Comparison of ENCODE assay signal across 8 mouse cellular contexts in the genomic region with DNA sequence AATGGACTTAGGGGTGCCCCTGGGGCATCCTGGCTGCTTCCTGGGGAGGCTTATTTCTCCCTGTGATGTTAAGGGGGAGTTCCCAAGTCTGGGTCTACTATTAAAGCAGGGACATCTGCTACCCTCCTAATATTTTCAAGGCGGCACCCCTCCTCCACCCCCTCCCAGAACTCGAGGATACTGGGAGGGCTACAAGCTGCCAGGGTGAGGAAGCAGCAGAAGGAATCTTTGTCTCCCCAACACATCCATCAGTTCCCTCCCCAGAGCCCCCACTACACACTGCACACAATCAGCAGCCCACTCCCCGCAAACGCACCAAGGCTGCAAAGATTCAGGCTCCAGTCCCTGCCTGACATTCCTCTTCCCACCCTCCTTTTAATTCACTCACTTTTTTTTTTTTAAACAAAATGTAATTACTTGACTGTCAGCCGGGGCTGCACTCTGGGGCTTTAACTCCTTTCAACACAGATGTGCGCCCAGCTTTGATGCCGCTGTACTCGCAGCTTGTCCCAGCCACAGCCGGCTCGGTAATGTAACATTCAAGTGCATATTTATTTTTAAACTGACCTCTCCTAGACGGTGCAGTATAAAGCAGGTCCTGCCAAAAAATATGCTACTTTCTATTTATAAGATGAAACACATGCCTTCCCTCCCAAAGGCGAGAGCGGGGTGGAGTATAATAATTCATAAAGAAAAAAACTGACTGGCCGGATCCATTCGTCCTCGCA. TPM values are rescaled to one million over a fixed set of nuclear protein-coding genes. Genes with fewer than 3 reads are reported as not detected.
DNase-seq lines count a peak whose midpoint lies in the region; ATAC-seq and TF ChIP-seq lines count a peak whose summit lies in the region.

No protein-coding gene starts in this region.

- TF ChIP-seq POLR2A in ES-Bruce4 (IDR thresholded peaks at IDR 0.05; ENCODE audit: insufficient read depth, low read length) = no peak

- peak overlapping the region; percentile 99 for H3K4me3 ChIP-seq in ES-Bruce4 (ENCODE audit: low read depth, low read length)
- H3K4me3 ChIP-seq in forebrain, embryonic 16.5 days (replicated peaks; ENCODE audit: low read length) = peak overlapping the region; percentile 77
- peak overlapping the region; percentile 77 for H3K4me3 ChIP-seq in intestine, embryonic 16.5 days (ENCODE audit: low read length)
- peak overlapping the region; percentile 67 for H3K4me3 ChIP-seq in midbrain, embryonic 14.5 days (replicated peaks; ENCODE audit: low read depth, low read length)

- peak; percentile 22 for ATAC-seq in forebrain, embryonic 16.5 days
- no peak for ATAC-seq in intestine, embryonic 16.5 days
- ATAC-seq in midbrain, embryonic 14.5 days (ENCODE audit: low FRiP score, low TSS enrichment) = no peak
- ATAC-seq in frontal cortex, adult (ENCODE audit: low TSS enrichment) = no peak

- no peak for TF ChIP-seq EP300 in ES-Bruce4 (IDR thresholded peaks at IDR 0.05; ENCODE audit: insufficient read depth, low read depth, low read length)

- H3K9ac ChIP-seq in ES-Bruce4 (ENCODE audit: low read depth, poor library complexity, severe bottlenecking) = peak overlapping the region; percentile 74; the same call in 1 of the 2 replicates
- H3K9ac ChIP-seq in forebrain, embryonic 16.5 days (replicated peaks; ENCODE audit: low read depth, low read length) = peak overlapping the region; percentile 98
- H3K9ac ChIP-seq in intestine, embryonic 16.5 days (ENCODE audit: low read depth, low read length) = peak overlapping the region; percentile 81
- peak overlapping the region; percentile 95 for H3K9ac ChIP-seq in midbrain, embryonic 14.5 days (replicated peaks; ENCODE audit: low read length)

- no peaks in the 10 kb centered on the region for H3K9me3 ChIP-seq in ES-Bruce4 (replicated peaks; ENCODE audit: control insufficient read depth, insufficient read depth, low read length, poor library complexity, severe bottlenecking)
- no peaks in the 10 kb centered on the region for H3K9me3 ChIP-seq in forebrain, embryonic 16.5 days (ENCODE audit: control insufficient read depth, low read length)
- no peaks in the 10 kb centered on the region for H3K9me3 ChIP-seq in intestine, embryonic 16.5 days (ENCODE audit: control insufficient read depth, low read length)
- no peaks in the 10 kb centered on the region for H3K9me3 ChIP-seq in midbrain, embryonic 14.5 days (ENCODE audit: control insufficient read depth, low read length)

- H3K36me3 ChIP-seq in ES-Bruce4 (ENCODE audit: control insufficient read depth, insufficient read depth, low read length, poor library complexity, severe bottlenecking) = no peaks in the 10 kb centered on the region
- H3K36me3 ChIP-seq in forebrain, embryonic 16.5 days (ENCODE audit: control insufficient read depth, insufficient read depth) = no peaks in the 10 kb centered on the region
- no peaks in the 10 kb centered on the region for H3K36me3 ChIP-seq in intestine, embryonic 16.5 days (ENCODE audit: control insufficient read depth, insufficient read depth, low read length)
- H3K36me3 ChIP-seq in midbrain, embryonic 14.5 days (ENCODE audit: control insufficient read depth, insufficient read depth, low read length) = no peaks in the 10 kb centered on the region

- WGBS in forebrain, embryonic 16.5 days = 4% methylated on average over 16 of the region's 16 CpGs
- WGBS in intestine, embryonic 16.5 days = 8% methylated on average over 16 of the region's 16 CpGs
- WGBS in midbrain, embryonic 14.5 days = 2% methylated on average over 16 of the region's 16 CpGs

- H3K4me1 ChIP-seq in ES-Bruce4 (ENCODE audit: control insufficient read depth, insufficient read depth, low read length) = no peaks in the 10 kb centered on the region
- H3K4me1 ChIP-seq in forebrain, embryonic 16.5 days (replicated peaks; ENCODE audit: control insufficient read depth, insufficient read depth, low read length) = peaks cover 17% of the 10 kb centered on the region
- H3K4me1 ChIP-seq in intestine, embryonic 16.5 days (ENCODE audit: control insufficient read depth, insufficient read depth, low read length) = 0 out of 2 replicates have a peak, but pooled peaks cover 5% of the 10 kb centered on the region
- peaks cover 16% of the 10 kb centered on the region for H3K4me1 ChIP-seq in midbrain, embryonic 14.5 days (ENCODE audit: control insufficient read depth, insufficient read depth, low read length)

- peak; percentile 30 for DNase-seq in 3134 (ENCODE audit: extremely low read depth, insufficient read length, low spot score)
- DNase-seq in midbrain, embryonic 14.5 days = peak; percentile 63
- DNase-seq in urinary bladder, postnatal 36 days (ENCODE audit: low spot score in 2 of 2) = no peak
- DNase-seq in right cerebral cortex, postnatal 14 days = no peak

- peak overlapping the region; percentile 76 for H3K4me2 ChIP-seq in forebrain, embryonic 16.5 days (ENCODE audit: low read length)
- peak overlapping the region; percentile 100 for H3K4me2 ChIP-seq in intestine, embryonic 16.5 days (ENCODE audit: low read depth, low read length)
- H3K4me2 ChIP-seq in midbrain, embryonic 14.5 days (ENCODE audit: low read length) = peak overlapping the region; percentile 72

- no peak for TF ChIP-seq CTCF in ES-Bruce4 (IDR thresholded peaks at IDR 0.05; ENCODE audit: low read depth, low read length)

- H3K27ac ChIP-seq in ES-Bruce4 (ENCODE audit: insufficient read depth, low read length) = no peak overlapping the region
- H3K27ac ChIP-seq in forebrain, embryonic 16.5 days (ENCODE audit: low read length) = peak overlapping the region; percentile 89
- H3K27ac ChIP-seq in intestine, embryonic 16.5 days (ENCODE audit: low read length) = peak overlapping the region; percentile 80; the same call in 1 of the 2 replicates
- H3K27ac ChIP-seq in midbrain, embryonic 14.5 days (replicated peaks; ENCODE audit: low read depth, low read length) = peak overlapping the region; percentile 97; the same call in 1 of the 2 replicates

- H3K27me3 ChIP-seq in ES-Bruce4 (ENCODE audit: control insufficient read depth, insufficient read depth, low read length, poor library complexity, severe bottlenecking) = 0 out of 2 replicates have a peak, but pooled peaks cover 2% of the 10 kb centered on the region
- no peaks in the 10 kb centered on the region for H3K27me3 ChIP-seq in forebrain, embryonic 16.5 days (replicated peaks; ENCODE audit: control insufficient read depth, insufficient read depth, low read length)
- H3K27me3 ChIP-seq in intestine, embryonic 16.5 days (replicated peaks; ENCODE audit: control insufficient read depth, insufficient read depth, low read length) = peaks cover 9% of the 10 kb centered on the region; the same call in 1 of the 2 replicates
- H3K27me3 ChIP-seq in midbrain, embryonic 14.5 days (ENCODE audit: control insufficient read depth, insufficient read depth, low read length) = no peaks in the 10 kb centered on the region

RNA-seq across cellular contexts. Expression of a gene that starts 1.3 kb away (rescaled TPM):
- polyA plus RNA-seq in ES-Bruce4 (2011; ENCODE audit: insufficient read depth, insufficient read length, low read depth, missing spikeins) = 9.6 and 10.6 TPM in 2 replicates
- 44.6 and 46.9 TPM in 2 replicates for polyA plus RNA-seq in forebrain, embryonic 16.5 days (2015; fragmentation: Nextera tagmentation; extraction: Ambion mirVana)
- polyA plus RNA-seq in intestine, embryonic 16.5 days (2015; fragmentation: Nextera tagmentation; extraction: Ambion mirVana) = 34.3 and 41.7 TPM in 2 replicates
- 42.4 and 46.5 TPM in 2 replicates for polyA plus RNA-seq in midbrain, embryonic 14.5 days (2014; fragmentation: Nextera tagmentation; extraction: Ambion mirVana)

Comparison
In these comparisons a context has a peak if more than half of its experiments do, and no peak if none do; other contexts are left out.
1. DNase-seq: peak in 3134 (single experiment) and midbrain, embryonic 14.5 days (single experiment); none in urinary bladder, postnatal 36 days (0 of 2) and right cerebral cortex, postnatal 14 days (single experiment).
2. Peak in every context shown above with its lines, with median percentiles within 50 percentile points of each other: H3K4me3 ChIP-seq, H3K9ac ChIP-seq and H3K4me2 ChIP-seq.